Mouse (Mus musculus) urinary bladder, postnatal 14 days (tissue): Measurements from ENCODE around the gene Sh3pxd2b.
A peak's percentile ranks its signal among the peaks of the same experiment; 100 is the strongest.

ENCODE experiments used
- DNase-seq: peaks from one replicate; pipeline ENCODE4 v3.0.0; 2021; ENCODE audit warnings: low spot score

Gene Sh3pxd2b

DNA sequence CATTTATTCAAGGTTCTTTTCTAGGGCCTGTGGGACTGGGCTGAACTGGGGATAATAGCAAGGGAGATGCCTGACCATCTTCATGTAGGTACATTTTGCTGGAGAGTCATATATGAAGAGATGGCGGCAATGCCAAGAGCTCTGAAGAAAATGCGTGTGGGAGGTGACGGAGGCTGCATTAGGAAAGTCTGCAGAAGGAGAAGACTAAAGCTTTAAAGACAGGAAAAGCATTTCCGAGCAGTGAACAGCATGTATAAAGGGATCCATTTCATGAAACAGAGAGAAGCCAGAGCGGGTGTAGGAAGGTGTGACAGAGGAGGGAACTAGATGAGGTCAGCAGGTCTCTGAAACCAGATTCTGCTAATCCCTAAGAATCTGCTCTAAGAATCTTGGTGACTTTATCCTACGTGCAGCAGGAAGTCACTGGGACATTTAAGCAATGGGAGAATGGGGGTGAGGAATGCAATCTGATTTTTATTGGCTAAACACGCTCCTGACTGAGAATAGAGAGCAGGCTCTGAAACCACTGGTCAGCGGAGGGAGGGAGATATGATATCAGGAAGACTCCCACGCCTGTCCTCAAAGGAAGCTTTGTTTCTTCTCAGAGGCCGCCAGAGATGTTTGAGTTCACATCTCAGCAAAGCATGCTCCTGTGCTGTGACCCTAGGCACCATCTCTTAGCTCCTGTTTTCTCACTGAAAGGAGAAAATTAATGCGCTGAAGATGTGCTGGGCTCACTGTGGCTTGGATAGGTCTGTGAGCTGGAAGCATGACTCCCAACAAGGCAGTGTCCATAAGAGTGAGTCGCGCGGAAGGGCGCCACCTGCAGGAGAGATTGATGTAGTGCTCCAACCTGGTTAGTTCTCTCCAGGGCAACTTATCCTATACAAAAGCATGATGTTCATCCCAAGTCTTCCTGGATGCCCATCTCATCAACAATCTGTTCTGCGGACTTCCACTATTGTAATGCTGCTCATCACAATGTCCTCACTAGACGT lies 6.8 kb upstream of the Sh3pxd2b start:
- DNase-seq, result peak; percentile 56

DNA sequence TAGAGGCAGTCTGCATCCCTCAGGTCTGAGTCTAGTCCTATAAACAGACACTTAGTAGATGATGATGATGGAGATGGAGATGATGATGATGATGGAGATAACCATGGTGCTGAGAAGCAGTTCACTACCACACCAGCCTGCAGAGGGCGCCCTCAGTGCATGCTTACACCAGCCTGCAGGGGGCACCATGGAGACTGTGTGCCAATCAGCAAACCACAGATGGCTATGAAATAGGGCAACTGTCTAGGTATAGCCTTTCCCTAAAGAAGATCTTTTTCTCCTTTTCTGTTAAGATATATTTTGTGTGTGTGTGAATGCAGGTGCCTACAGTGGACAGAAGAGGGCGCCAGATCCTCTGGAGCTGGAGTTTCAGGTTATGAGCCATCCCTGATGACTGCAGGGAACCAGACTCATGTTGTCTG lies 4.8 kb upstream of the Sh3pxd2b start:
- peak; percentile 50 for DNase-seq

DNA sequence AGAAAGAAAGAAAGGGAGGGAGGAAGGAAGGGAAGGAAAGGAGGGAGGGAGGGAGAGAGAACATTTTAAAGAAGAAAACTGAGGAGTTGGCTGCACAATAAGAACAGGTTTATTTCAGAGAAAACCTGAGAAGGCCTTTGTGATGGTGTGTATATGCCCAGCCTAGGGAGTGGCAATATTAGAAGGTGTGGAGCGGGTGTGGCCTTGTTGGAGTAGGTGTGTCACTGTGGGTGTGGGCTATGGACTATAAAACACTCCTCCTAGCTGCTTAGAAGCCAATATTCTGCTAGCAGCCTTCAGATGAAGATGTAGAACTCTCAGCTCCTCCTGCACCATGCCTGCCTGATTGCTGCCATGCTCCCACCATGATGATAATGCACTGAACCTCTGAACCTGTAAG lies 4.3 kb upstream of the Sh3pxd2b start:
- DNase-seq, result no peak

DNA sequence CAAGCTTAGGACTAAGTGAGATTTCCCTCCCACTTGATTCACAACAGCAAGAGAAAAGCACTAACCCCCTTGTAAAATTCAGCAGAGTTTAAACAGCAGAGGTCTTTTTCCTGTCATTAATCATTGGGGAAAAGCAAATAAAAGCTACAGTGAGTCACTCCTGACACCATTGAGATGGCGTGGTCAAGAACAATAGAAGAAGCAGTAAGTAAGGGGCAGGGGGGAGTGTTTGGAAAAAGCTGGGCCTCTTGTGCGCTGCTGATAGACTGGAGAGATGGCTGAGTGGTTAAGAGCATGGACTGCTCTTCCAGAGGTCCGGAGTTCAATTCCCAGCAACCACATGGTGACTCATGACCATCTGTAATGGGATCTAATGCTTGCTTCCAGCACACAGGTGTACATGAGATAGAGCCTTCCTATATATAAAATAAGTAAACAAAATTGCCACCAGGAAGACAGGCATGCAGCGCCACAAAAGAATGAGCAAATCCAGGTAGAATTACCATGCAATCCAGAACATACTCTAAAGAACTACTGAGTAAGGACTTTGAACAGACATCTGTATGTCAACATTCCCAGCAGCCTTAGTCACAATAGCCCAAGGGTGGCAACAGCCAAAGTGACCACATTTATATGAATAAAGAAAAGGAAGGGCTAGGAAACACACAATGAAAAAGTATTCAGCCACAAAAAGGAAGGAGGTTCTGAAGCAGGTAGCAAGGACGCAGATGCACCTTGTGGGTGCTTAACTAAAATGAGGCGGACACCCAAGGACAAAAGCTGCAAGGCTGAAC lies 1.9 kb upstream of the Sh3pxd2b start:
- no peak for DNase-seq

DNA sequence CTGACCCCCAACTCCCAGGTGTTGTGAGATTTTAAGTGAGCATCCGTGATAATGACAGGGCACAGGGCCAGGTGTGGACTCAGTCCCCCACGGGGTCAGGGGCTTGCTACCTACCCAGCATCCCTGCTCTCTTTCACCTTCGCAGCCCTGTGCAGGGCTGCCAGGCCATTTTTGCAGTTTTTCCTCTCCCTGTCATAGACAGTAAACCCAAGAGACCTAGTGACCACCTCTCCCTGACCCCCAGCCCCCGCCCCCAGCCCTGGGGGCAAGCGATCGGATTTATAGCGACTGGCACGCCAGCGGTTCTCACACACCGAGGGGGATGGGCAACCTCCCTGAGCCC lies 385 bp upstream of the Sh3pxd2b start:
- DNase-seq, result no peak

DNA sequence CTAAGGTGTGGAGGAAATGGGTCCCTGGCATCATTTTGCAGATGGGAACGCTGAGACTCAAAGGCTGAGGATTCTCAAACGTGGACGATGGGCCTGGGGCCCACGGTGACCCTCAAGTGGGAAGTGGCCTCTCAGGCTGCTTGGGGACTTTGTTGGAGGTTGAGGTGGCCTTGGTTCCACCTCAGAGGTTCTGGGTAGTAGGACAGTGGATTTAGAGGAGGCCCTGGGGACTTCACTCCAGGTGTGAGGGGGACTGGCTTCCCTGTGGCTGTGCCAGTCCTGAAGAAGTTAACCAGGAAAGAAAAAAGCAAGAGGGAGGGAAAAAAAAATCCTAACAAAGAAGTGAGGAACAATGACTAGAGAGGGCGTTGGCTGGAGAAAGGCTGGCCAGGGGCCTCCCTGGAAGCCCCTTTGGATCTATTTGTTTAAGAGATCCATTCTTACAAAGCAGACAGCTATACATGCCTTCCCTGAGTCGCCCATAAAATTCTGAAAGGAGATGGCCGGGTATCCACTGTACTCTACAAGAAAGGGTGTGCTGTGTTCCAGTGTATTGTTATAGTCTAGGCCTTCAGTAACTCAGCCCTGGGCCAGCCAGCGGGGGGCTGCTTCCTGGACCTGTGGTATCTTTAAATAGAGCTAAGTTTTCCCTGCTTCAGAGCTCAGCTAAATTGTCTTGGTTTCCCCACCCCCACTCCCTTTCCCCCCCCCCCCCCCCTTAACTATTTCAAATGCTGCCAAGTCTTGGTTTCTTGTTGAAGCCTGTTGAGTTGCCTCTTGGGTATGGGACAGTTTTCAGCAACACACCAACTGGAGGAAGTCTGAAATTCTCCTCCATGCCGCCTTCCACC lies 1.0 kb downstream of the Sh3pxd2b start:
- no peak for DNase-seq

DNA sequence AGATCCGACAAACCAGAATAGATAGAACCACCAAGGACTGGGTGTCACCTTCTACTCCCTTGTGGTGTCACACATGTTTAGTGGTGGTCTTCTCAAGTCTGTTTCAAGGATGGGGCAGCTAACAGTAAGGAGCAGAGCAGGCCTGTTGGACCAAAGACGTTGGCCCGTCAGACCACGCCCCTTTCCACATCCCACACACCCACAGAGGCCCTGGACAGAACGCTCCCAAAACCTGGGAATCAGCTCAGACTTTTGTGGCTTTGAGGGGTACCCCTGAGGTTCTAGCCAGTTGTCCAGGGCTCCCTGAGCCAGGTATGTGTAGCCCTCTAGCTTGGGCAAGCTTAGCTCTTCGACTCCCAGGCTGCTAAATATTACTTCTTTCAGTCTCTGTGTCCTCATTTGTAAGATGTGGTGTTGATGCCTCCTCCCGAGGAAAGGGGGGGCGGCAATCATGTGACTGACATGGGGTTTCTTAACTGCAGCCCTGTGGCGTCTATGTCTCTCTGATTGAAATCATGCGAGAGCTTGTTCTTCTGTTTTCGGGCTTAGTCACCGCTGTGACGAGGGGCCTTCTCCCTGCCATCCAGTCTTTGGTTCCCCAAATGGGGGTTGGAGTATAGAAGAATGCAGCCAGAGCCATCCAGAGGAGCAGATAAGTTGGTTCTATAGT lies 1.8 kb downstream of the Sh3pxd2b start:
- DNase-seq, result no peak

DNA sequence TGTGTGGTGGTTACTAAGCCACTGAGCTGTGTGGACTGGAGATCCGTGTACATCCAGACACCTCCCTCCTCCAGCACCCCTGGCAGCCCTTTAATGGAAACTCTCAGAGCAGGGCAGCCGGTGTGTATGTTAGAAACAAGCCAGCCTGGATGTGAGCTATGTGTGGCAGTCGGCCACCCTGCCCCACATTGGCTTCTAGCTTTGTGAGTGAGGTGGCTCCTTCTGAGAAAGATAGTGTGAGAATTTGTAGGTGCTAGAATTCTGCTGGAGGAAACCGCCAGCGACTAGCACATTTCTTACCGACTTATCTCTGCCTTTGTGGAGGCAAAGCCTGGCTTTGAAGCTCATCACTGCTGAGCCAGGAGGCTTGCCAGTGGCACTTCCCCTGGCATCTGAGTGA lies 5.3 kb downstream of the Sh3pxd2b start:
- no peak for DNase-seq

DNA sequence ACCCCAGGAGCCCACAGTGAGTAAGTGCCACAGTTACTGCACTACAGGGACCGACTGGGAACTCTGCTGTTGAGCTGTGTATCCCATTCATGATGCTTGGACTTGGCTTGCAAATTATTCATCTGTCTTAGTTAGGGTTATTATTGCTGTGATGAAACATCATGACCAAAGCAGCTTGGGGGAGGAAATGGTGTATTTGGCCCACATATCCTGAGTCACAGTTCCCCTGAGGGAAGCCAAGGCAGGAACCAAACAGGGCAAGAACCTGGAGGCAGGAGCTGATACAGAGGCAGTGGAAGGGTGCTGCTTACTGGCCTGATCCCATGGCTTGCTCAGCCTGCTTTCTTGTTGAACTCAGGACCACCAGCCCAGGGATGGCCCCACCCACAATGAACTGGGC lies 7.8 kb downstream of the Sh3pxd2b start:
- DNase-seq, result no peak

DNA sequence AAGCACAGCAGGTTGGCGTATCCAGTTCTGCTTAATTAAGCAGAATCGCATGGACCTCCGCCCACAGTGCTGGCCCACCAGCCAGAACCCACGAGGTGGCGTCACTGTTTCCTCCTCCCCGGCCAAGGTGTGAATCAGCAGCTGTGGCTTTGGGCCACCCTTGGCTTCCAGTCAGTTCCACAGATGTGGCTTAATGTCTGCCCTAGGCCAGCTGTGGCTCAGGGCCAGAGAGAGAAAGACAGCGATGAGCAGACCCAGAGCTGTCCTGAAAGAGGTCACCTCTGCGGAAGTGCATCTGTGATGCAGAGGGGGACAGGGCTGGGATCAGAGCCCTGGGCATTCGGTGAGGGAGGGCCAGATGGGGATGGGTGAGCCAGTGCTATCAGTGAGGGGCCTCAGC lies 10.1 kb downstream of the Sh3pxd2b start:
- peak; percentile 77 for DNase-seq

DNA sequence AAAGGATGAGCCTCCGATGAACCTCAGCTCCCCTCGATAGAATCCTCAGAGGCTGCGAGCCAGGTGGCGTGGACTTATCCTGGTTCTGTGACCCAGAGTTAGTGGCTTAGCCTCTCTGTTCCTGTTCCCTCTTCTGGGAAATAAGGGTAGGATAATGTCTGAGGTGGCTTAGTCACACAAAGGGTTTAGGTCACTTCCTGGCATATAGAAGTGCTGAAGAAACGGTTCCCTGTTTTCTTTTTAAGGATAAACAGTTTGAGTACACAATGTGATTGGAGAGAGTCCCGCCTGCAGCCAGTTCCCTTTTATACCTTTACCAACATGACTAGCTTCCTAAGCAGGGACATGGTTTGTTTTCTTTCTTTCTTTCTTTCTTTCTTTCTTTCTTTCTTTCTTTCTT lies 10.8 kb downstream of the Sh3pxd2b start:
- DNase-seq, result no peak

DNA sequence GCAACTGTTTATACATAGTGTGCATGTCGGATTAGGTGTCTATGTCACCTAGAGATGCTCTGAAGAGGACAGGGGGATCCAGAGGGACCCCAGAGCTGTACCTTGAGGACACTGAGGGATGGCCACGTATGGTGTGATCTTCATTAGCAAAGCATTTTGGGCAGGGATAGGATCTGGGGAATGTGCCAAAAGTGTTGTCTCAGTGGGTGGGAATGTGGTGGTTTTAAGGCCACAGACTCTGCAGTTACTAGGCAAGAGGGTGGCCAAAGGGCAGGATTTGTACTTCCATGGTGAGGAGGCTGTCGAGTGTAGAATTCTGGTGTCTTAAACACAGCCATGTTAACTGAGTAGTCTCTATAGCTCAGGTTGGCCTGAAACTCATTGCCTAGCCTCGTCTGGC lies 11.9 kb downstream of the Sh3pxd2b start:
- DNase-seq, result no peak

DNA sequence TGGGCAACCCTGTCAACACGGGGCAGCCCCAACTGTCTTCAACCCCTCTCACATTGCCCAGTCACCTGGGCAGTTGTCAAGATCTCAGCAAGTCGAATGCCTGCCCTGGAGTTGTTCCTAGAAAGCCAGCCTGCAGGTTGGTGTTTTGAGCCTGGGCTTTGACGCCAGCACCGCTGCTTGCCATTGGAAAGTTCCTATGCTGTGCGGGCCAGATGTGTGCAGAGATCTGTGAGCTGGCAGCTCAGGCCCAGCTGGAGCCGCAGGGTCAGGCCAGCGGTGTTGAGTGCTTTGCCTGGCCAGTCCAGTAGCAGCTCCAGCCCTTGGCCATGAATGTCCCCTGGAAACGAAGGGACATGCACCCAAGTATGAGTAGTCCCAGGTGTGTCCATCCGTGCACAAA lies 14.2 kb downstream of the Sh3pxd2b start:
- DNase-seq, result no peak

DNA sequence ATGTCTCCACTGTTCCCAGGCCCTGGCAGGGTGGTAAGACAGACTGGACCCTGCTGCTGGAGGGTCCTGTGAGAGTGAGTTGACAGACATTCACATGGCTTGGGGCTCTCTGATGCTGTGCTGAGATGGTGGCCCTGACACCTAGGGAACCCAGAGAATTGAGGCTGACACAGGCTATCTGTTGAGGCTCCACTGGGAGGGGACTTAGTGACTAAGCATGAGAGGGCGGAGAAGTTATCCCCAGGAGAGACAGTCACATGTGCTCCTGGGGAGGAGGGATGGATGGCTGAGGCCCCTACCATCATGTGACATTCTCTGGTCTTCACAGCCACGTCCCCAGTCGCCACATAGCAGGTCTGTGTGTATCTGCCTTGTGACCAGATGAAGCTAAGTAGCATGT lies 15.6 kb downstream of the Sh3pxd2b start:
- no peak for DNase-seq

DNA sequence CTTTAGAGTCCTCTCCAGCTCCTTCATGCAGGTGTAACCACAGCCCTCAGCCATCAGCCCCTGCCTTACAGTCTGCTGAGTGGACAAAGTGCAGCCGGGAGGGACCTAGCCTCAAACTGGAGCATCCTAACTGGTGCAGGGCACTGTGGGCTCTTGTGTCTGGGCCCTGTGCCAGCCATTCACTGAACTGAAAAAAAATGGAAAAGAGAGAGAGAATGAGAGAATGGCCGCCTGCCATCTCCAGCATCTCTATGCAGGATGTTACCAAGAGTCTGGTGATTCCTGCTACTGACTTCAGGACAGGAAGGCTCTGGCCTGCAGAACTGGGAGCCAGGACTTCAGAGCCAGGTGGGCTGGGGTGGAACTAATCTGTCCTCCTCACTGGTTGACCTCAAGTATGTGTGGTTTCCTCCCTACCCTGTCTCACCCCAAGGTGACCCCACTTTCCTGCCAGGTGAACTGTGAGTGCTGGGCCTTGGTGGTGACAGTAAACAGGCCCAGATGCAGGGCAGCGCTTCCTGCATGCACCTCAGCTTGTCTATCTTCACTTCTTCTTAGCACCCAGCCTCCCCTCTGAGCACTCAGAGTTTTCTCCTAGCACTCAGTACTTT lies 16.1 kb downstream of the Sh3pxd2b start:
- DNase-seq, result no peak

DNA sequence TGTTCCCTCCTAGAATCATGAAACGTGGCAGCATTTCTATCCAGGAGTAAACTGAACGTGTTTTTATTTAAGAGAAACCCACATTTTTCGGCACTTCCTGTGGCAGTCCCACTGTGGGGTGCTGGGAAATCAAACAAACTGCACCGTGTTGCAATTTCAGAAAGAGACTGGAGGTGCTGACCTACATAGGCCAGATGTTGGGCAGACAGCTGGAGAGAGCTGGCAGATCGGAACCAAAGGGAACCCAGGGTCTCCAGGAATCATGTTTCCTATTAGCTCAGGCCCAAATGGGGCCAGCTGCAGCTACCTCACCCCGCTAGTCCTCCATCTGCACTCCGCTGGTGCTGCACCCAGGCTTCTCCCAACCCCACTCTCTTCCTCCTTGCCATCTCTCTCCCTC lies 16.8 kb downstream of the Sh3pxd2b start:
- DNase-seq, result peak; percentile 30

DNA sequence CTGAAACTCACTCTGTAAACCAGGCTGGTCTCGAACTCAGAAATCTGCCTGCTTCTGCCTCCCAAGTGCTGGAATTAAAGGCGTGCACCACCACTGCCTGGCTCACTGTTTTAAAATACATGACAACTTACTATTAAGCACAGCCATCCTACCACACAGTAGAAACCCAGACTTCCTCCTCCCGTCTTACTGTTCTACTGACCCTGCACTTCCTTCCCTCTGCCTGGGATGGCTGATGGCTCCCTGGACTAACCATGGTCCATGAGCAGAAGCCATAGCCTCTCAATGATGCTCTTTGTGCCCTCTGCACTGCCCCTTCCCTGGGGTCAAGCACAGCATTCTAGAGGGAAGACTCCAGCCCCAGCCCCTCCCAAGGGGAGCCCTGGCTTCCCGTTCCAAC lies 17.9 kb downstream of the Sh3pxd2b start:
- no peak for DNase-seq

DNA sequence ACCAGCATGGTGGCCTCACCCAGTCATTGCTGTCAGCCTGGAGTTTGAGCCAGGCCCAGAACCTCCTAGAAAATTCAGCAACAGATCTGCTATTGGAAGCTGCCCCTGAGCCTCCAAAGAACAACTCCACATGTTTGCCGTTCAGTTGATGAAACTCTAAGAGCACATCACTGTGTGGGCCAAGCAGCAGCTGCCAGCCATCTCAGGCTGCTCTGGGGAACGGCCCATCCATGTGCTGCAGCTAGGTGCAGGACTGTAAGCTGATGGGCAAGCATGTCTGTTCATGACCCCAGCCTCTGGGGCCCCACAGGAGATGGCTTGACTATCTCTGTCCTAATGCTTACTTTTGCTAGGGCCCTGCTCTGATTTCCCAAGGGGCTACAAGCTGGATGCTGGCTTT lies 19.4 kb downstream of the Sh3pxd2b start:
- DNase-seq, result no peak

DNA sequence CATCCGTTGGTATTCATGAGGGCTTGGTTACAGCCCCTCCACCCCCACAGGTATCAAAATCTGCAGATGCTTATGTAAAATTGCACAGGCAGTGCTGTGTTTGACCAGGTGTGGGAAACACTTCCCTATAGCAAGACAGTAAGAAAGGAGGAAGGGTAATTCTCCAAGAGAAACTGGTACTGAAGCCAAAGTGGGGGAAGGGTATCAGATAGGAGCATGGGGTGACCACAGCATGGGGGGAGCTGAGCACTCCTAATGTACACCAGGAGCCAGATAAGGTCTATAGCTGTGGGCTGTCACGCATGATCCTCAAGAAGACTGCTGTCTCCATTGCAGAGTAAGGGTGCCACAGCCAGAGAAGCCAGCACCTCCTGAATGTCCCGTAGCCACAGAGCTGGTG lies 21.4 kb downstream of the Sh3pxd2b start:
- no peak for DNase-seq

DNA sequence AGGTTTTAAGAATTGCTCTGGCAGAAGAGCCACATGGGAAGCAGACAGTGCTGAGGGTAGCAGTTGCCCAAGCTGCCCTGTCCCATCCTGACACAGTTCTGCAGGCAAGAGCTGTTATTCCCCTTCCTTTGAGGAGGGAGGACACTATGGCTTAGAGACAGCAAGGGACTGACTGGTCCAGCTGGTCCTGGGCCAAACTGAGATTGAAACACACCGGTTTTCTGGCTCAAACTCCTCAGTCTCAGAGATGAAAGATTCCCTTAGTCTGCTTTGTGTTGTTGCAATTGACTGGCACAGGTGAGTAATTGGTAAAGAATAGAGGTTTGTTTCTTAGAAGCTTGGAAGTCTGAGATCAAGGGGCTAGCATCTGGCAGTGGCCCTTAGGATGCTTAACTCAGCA lies 23.3 kb downstream of the Sh3pxd2b start:
- DNase-seq, result no peak

DNA sequence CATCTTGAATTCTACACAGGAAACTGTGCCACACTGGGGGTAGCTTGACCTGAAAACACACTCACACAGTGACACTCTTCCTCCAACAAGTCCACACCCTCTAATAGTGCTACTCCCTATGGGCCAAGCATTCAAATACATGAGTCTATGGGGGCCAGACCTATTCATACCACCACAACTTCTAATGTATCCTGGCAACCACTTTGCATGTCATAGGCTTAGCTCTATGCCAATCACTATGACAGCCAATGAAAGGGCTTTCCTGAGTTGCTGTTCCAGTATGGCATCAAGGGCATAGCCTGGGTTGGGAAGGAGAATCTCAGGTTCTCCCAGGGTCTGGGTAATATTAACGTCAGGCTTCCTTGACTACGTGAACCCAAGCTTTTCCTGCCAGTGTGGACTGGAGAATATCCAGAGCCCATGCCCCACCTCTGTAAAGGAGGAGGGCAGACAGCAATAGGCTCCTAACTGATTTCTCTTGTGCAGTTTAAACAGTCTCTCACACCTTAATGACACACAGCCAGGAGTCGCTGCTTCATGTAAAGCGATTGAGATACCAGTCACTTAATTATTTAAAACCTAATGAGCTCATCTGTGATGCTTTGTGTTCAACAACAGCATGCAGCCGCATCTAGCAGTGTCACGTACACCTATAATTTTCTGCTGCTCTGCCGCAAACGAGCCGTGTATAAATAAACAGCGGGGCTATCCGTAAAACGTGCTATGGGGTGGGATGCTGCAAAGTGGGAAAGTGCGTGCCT lies 25.8 kb downstream of the Sh3pxd2b start:
- no peak for DNase-seq
